Mouse (Mus musculus) neural tube, embryonic 14.5 days (tissue): ENCODE data around the gene Olfr1355. TPM values are rescaled to one million over a fixed set of nuclear protein-coding genes. Genes with fewer than 3 reads are reported as not detected.
"Not testable (repeated sequence)": the region's sequence is repeated elsewhere in the genome, so short reads cannot be mapped to it uniquely, and the experiment has no call there.

ENCODE experiments used
- ATAC-seq: fragments of 200-750 bp; cut with Nextera tagmentation; 2 replicates; pipeline ENCODE4 v1.8.0; 2017; ENCODE audit warnings: low read depth, mild to moderate bottlenecking, moderate TSS enrichment, moderate library complexity
- H3K27ac ChIP-seq: fragments of 300-500 bp; sonication (generic); 2 replicates; pipeline ENCODE4 v1.5.1; 2014; ENCODE audit warnings: low read depth, mild to moderate bottlenecking, control low read depth, low read length, moderate library complexity, mixed read lengths
- H3K27me3 ChIP-seq: fragments of 300-500 bp; sonication (generic); 2 replicates; pipeline ENCODE4 v1.6.1; 2014; ENCODE audit warnings: low read length; ENCODE audit not compliant: control insufficient read depth, insufficient read depth
- H3K36me3 ChIP-seq: fragments of 300-500 bp; sonication (generic); 2 replicates; pipeline ENCODE4 v1.6.1; 2014; ENCODE audit warnings: low read length, mixed read lengths; ENCODE audit not compliant: control insufficient read depth, insufficient read depth
- H3K4me1 ChIP-seq: fragments of 300-500 bp; sonication (generic); 2 replicates; pipeline ENCODE4 v1.6.1; 2014; ENCODE audit warnings: low read length; ENCODE audit not compliant: control insufficient read depth, insufficient read depth
- H3K4me2 ChIP-seq: fragments of 300-500 bp; sonication (generic); 2 replicates; pipeline ENCODE4 v1.6.1; 2014; ENCODE audit warnings: mild to moderate bottlenecking, low read depth, low read length, control low read depth
- H3K4me3 ChIP-seq: fragments of 300-500 bp; sonication (generic); 2 replicates; pipeline ENCODE4 v1.5.1; 2014; ENCODE audit warnings: low read depth, low read length, control low read depth, mixed read lengths
- H3K9ac ChIP-seq: fragments of 300-500 bp; sonication (generic); replicated peaks from 2 replicates; pipeline ENCODE4 v1.6.1; 2014; ENCODE audit warnings: low read depth, mild to moderate bottlenecking, control low read depth, low read length, mixed read lengths
- H3K9me3 ChIP-seq: fragments of 300-500 bp; sonication (generic); 2 replicates; pipeline ENCODE4 v1.6.1; 2016; ENCODE audit warnings: low read length; ENCODE audit not compliant: control insufficient read depth
- WGBS: fragments of 180-500 bp; shearing (Covaris S2); extraction: QIAGEN DNeasy Blood & Tissue Kit; methylation state at CpG from one replicate; pipeline ENCODE4 v1.1.7; 2014; 5-methylcytosine and 5-hydroxymethylcytosine counted together
- polyA plus RNA-seq: library from polyadenylated mRNA; unstranded; fragments of >200 nt; fragmentation: Nextera tagmentation; extraction: Ambion mirVana; gene quantifications from 2 replicates; pipeline ENCODE4 v1.2.1, GENCODE M21; 2014

Gene Olfr1355
- polyA plus RNA-seq = not detected in 2 replicates

DNA sequence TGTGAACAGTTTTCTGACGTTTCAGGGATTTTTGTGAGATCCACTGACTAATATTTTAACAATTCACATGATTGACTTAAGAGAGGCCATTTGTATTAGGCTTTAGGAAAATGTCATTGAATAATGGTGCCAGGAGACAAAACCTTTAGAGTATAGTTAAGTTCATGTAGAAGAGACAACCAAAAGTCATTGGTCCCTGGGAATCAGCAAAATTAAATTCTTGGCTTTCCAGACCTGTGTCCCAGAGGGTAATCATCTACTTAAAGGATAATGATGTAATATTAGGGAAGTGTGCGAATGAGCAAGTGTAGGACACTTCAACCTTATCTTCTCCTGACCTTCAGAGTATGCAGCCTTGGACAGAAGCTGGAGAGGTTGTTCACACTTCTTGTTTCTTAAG is at the start of gene Olfr1355:
Gene Olfr1355, plus strand, starts transcription at position 301 of the 400 bp plus-strand sequence.
- 84% methylated on average over 2 of the region's 2 CpGs for WGBS
- H3K9me3 ChIP-seq = no peaks in the 10 kb centered on the region
- no peak within 1 kb of the TSS for H3K4me2 ChIP-seq
- H3K27ac ChIP-seq = no peak within 1 kb of the TSS
- no peaks in the 10 kb centered on the region for H3K27me3 ChIP-seq
- no peaks in the 10 kb centered on the region for H3K4me1 ChIP-seq
- no peaks in the 10 kb centered on the region for H3K36me3 ChIP-seq
- H3K9ac ChIP-seq = no peak within 1 kb of the TSS
- H3K4me3 ChIP-seq = no peak within 1 kb of the TSS
- ATAC-seq = no peak

GRCm38 (mm10) chr10:78840456-78840855 is 34.9 kb upstream of the Olfr1355 start:
- 92% methylated on average over 12 of the region's 12 CpGs for WGBS
- not testable (repeated sequence) for H3K4me2 ChIP-seq

GRCm38 (mm10) chr10:78852066-78852465 is 23.3 kb upstream of the Olfr1355 start, which contains the start of gene Olfr1356:
Gene Olfr1356, minus strand, starts transcription at chr10:78852166.
- Histone ChIP-seq H3K4me3 (no peak within 1 kb of the TSS), H3K36me3 (no peaks in the 10 kb centered on the region), H3K4me1 (no peaks in the 10 kb centered on the region), H3K9ac (no peak within 1 kb of the TSS), H3K4me2 (no peak within 1 kb of the TSS), H3K9me3 (no peaks in the 10 kb centered on the region), H3K27ac (no peak within 1 kb of the TSS), H3K27me3 (no peaks in the 10 kb centered on the region)
- WGBS = 94% methylated on average over 2 of the region's 2 CpGs
- ATAC-seq = no peak

More at GRCm38 (mm10) chr10:78840456-78840855, 34.9 kb upstream of the Olfr1355 start:
- H3K4me1 ChIP-seq, H3K27me3 ChIP-seq, H3K27ac ChIP-seq, H3K9ac ChIP-seq, H3K36me3 ChIP-seq, H3K4me3 ChIP-seq, ATAC-seq, H3K9me3 ChIP-seq: not testable (repeated sequence)

DNA sequence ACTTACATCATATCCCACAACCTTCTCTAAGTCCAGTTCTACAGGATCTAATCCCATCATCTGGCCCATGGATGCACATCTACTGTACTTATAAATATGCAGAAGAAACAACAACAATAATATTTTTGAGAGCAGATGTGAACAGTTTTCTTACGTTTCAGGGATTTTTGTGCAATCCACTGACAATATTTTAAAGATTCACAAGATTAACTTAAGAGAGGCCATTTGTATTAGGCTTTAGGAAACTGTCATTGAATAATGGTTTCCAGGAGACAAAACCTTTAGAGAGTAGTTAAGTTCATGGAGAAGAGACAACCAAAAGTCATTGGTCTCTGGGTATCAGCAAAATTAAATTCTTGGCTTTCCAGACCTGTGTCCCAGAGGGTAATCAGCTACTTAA is 37.5 kb downstream of the Olfr1355 start, which contains the start of gene Olfr1354:
Gene Olfr1354, plus strand, starts transcription at position 301 of the 400 bp plus-strand sequence.
- 85% methylated on average over 1 of the region's 1 CpGs for WGBS
- H3K4me2 ChIP-seq, H3K36me3 ChIP-seq: not testable (repeated sequence)

More for the DNA sequence above, 37.5 kb downstream of the Olfr1355 start, which contains the start of gene Olfr1354:
- not testable (repeated sequence) for H3K9me3 ChIP-seq, H3K4me1 ChIP-seq, H3K4me3 ChIP-seq, H3K9ac ChIP-seq, H3K27me3 ChIP-seq, ATAC-seq, H3K27ac ChIP-seq

Other genes starting within 250 kb of the Olfr1355 start
- not detected in 2 replicates for gene Casp14, start 157.2 kb upstream of the Olfr1355 start, polyA plus RNA-seq
- gene Ccdc105, start 122.5 kb upstream of the Olfr1355 start, polyA plus RNA-seq = 0.20 and 0.40 TPM in 2 replicates
- gene Slc1a6, start 95.0 kb upstream of the Olfr1355 start, polyA plus RNA-seq = 10.3 and 10.8 TPM in 2 replicates
- not detected in 2 replicates for gene Olfr1356, start 23.4 kb upstream of the Olfr1355 start, polyA plus RNA-seq
- gene Olfr1354, start 37.6 kb downstream of the Olfr1355 start, polyA plus RNA-seq = not detected in 2 replicates
- gene Olfr8, start 75.1 kb downstream of the Olfr1355 start, polyA plus RNA-seq = not detected in 2 replicates
- gene Olfr1353, start 87.8 kb downstream of the Olfr1355 start, polyA plus RNA-seq = not detected in 2 replicates
- gene Olfr1352, start 105.5 kb downstream of the Olfr1355 start, polyA plus RNA-seq = not detected in 2 replicates
- gene Olfr1351, start 136.9 kb downstream of the Olfr1355 start, polyA plus RNA-seq = not detected in 2 replicates
- gene Olfr57, start 153.2 kb downstream of the Olfr1355 start, polyA plus RNA-seq = 0.49 and 0.76 TPM in 2 replicates
- 55.8 and 57.0 TPM in 2 replicates for gene 2610008E11Rik, start 222.1 kb downstream of the Olfr1355 start, polyA plus RNA-seq